Mouse (Mus musculus): ENCODE data around the gene Fosb. TPM values are rescaled to one million over a fixed set of nuclear protein-coding genes. Genes with fewer than 3 reads are reported as not detected.

Fosb gene
- 0.15 and 0.28 TPM in 2 replicates for polyA plus RNA-seq (2014; fragmentation: Nextera tagmentation; extraction: Ambion mirVana)

DNA sequence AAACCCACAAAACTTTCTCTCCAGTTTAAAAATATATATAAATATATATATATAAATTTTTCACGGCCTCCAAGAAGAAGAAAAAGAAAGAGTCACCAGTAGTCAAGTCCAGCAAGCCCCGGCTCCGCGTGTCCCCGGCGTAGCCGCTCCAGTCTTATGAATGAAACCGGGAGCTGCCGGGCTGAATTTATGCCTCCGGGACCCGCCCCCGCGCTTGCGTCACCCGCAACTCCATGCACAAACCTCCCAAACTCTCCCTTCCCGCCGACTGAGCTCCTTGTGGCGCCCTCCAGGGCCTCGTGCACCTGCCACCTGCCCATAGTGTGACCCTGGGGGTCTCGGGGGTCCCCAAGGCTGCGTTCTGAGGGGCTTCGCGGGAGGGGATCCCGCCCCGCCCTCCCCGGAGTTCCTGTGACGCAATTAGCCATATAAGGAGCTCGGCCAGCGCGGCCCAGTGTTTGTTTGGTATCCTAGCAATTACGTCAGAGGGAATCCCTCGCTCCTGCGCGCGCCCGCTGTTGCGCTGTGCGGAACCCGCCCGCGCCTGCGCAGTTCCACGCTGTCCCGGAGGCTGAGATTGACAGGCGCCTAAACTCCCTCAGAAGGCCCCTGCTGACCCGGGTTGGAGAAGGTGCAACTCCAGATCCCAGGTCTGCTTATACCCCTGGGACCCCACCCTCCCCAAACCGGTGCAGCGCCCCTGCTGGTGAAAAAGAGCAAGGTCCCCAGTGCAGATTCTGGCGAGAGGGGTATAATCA is at the start of gene Fosb:
Fosb (minus strand) TSS at position 168 of the 758 bp plus-strand sequence.
- H3K9ac ChIP-seq (ENCODE audit: low read depth, low read length) = peak within 1 kb of the TSS; percentile 62
- no peaks in the 10 kb centered on the region for H3K36me3 ChIP-seq (ENCODE audit: control insufficient read depth, insufficient read depth, low read length)
- under 1% methylated on average over 36 of the region's 49 CpGs for WGBS
- ATAC-seq (ENCODE audit: low read depth) = peak; percentile 88
- DNase-seq (ENCODE audit: low spot score) = peak; percentile 98
- H3K27ac ChIP-seq (replicated peaks; ENCODE audit: low read depth, low read length) = peak within 1 kb of the TSS; percentile 58; the same call in 1 of the 2 replicates
- no peaks in the 10 kb centered on the region for H3K9me3 ChIP-seq (ENCODE audit: control insufficient read depth, low read length)
- peaks cover 6% of the 10 kb centered on the region; the same call in 1 of the 2 replicates for H3K4me1 ChIP-seq (ENCODE audit: control insufficient read depth, insufficient read depth, low read length)
- peak within 1 kb of the TSS; percentile 45 for H3K4me3 ChIP-seq (ENCODE audit: low read depth, low read length)
- H3K4me2 ChIP-seq (ENCODE audit: low read depth, low read length) = peak within 1 kb of the TSS; percentile 100
- H3K27me3 ChIP-seq (replicated peaks; ENCODE audit: control insufficient read depth, insufficient read depth, low read length) = peaks cover 25% of the 10 kb centered on the region

- peak within 1 kb of the TSS; percentile 75 for H3K27ac ChIP-seq (replicated peaks; ENCODE audit: low read depth, low read length)
- H3K4me1 ChIP-seq (ENCODE audit: control insufficient read depth, insufficient read depth, low read length) = peaks cover 8% of the 10 kb centered on the region; the same call in 1 of the 2 replicates
- ATAC-seq (ENCODE audit: low read depth) (peak; percentile 75), DNase-seq (ENCODE audit: low spot score) (peak; percentile 94)
- under 1% methylated on average over 29 of the region's 31 CpGs for WGBS
- H3K36me3 ChIP-seq (ENCODE audit: control insufficient read depth, insufficient read depth, low read length) = peaks cover 23% of the 10 kb centered on the region
- H3K9me3 ChIP-seq (ENCODE audit: control insufficient read depth, low read length) = no peaks in the 10 kb centered on the region
- H3K4me3 ChIP-seq (ENCODE audit: low read depth, low read length) = peak within 1 kb of the TSS; percentile 72
- peak within 1 kb of the TSS; percentile 75 for H3K9ac ChIP-seq (ENCODE audit: low read depth, low read length)
- H3K4me2 ChIP-seq (ENCODE audit: low read depth, low read length) = peak within 1 kb of the TSS; percentile 91
- no peaks in the 10 kb centered on the region for H3K27me3 ChIP-seq (replicated peaks; ENCODE audit: control insufficient read depth, insufficient read depth, low read length)
These were observed 49.5 kb upstream of the Fosb start, which contains the start of the genes Cd3eap and Ppp1r13l for GRCm38 (mm10) chr7:19359299-19359891. Gene Cd3eap, minus strand, starts transcription at chr7:19359483. Gene Ppp1r13l, plus strand, starts transcription at chr7:19359749.

- H3K27ac ChIP-seq (replicated peaks; ENCODE audit: low read depth, low read length) = no peak overlapping the region
- H3K9me3 ChIP-seq (ENCODE audit: control insufficient read depth, low read length) = no peaks in the 10 kb centered on the region
- no peak for ATAC-seq (ENCODE audit: low read depth)
- H3K4me2 ChIP-seq (ENCODE audit: low read depth, low read length) = peak overlapping the region; percentile 91
- peak overlapping the region; percentile 72 for H3K4me3 ChIP-seq (ENCODE audit: low read depth, low read length)
- H3K27me3 ChIP-seq (replicated peaks; ENCODE audit: control insufficient read depth, insufficient read depth, low read length) = no peaks in the 10 kb centered on the region
- peaks cover 8% of the 10 kb centered on the region; the same call in 1 of the 2 replicates for H3K4me1 ChIP-seq (ENCODE audit: control insufficient read depth, insufficient read depth, low read length)
- peaks cover 28% of the 10 kb centered on the region for H3K36me3 ChIP-seq (ENCODE audit: control insufficient read depth, insufficient read depth, low read length)
- no peak for DNase-seq (ENCODE audit: low spot score)
- 18% methylated on average over 13 of the region's 13 CpGs for WGBS
- peak overlapping the region; percentile 75 for H3K9ac ChIP-seq (ENCODE audit: low read depth, low read length)
These were observed 48.8 kb upstream of the Fosb start for GRCm38 (mm10) chr7:19358634-19359033.

DNA sequence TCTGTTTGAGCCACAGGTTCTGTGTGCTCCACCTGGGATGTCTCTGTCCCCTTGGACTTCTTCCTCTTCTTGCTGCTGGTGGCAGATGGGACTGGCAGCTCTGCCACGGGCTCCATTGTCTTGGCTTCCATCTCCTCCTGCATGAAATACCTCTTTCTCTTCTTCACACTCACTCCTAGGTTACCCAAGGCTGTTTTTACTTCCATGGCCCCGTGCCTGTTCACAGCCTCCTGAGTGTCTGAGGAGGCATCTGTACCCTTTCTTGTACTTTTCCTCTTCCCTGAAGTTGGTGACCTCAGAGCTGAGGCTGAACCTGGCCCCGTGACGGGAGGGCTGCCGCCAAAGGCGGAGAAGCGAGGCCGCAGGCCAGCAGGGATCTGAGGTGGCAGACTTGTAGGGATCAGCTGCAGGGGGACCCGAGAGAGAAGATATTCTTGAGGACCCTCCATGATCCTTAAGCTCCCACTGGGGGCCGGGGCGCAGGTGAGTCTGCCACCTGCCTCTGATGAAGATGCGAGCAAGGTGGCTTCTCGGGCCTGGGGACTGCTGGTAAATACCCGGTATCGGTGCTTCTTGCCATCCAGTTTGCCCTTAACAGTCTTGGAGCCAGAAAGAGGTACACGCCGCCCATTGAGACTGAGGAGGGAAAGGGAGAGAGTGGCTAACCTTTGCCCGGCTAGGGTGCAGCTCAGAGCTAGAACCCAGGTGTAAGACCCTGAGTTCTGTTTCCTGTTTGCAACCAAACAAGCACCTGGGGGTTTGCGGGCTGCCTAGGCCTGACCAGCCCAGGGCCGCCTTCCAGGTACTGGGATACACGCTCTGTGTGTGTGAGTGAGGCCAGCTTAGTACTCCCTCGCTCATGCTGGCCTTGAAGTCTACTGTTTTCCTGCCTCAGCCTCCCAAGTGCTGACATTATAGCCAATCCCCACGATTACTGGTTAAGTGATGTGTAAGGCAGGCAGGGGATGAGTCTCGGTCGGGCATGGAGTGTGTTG is 47.8 kb upstream of the Fosb start:
- Histone ChIP-seq H3K4me2 (ENCODE audit: low read depth, low read length) (peak overlapping the region; percentile 91), H3K4me1 (ENCODE audit: control insufficient read depth, insufficient read depth, low read length) (peaks cover 8% of the 10 kb centered on the region; the same call in 1 of the 2 replicates), H3K27ac (replicated peaks; ENCODE audit: low read depth, low read length) (no peak overlapping the region), H3K27me3 (replicated peaks; ENCODE audit: control insufficient read depth, insufficient read depth, low read length) (no peaks in the 10 kb centered on the region), H3K36me3 (ENCODE audit: control insufficient read depth, insufficient read depth, low read length) (peaks cover 38% of the 10 kb centered on the region), H3K9me3 (ENCODE audit: control insufficient read depth, low read length) (no peaks in the 10 kb centered on the region), H3K9ac (ENCODE audit: low read depth, low read length) (peak overlapping the region; percentile 75), H3K4me3 (ENCODE audit: low read depth, low read length) (peak overlapping the region; percentile 72)
- WGBS = 90% methylated on average over 25 of the region's 25 CpGs
- DNase-seq (ENCODE audit: low spot score) (no peak), ATAC-seq (ENCODE audit: low read depth) (no peak)

- H3K9ac ChIP-seq (ENCODE audit: low read depth, low read length) = no peak overlapping the region
- no peak overlapping the region for H3K4me3 ChIP-seq (ENCODE audit: low read depth, low read length)
- no peaks in the 10 kb centered on the region for H3K9me3 ChIP-seq (ENCODE audit: control insufficient read depth, low read length)
- peaks cover 5% of the 10 kb centered on the region; the same call in 1 of the 2 replicates for H3K4me1 ChIP-seq (ENCODE audit: control insufficient read depth, insufficient read depth, low read length)
- no peak for DNase-seq (ENCODE audit: low spot score)
- H3K27me3 ChIP-seq (replicated peaks; ENCODE audit: control insufficient read depth, insufficient read depth, low read length) = no peaks in the 10 kb centered on the region
- H3K36me3 ChIP-seq (ENCODE audit: control insufficient read depth, insufficient read depth, low read length) = peaks cover 50% of the 10 kb centered on the region
- H3K27ac ChIP-seq (replicated peaks; ENCODE audit: low read depth, low read length) = no peak overlapping the region
- H3K4me2 ChIP-seq (ENCODE audit: low read depth, low read length) = no peak overlapping the region
- ATAC-seq (ENCODE audit: low read depth) = no peak
- 66% methylated on average over 10 of the region's 10 CpGs for WGBS
These were observed 46.5 kb upstream of the Fosb start for GRCm38 (mm10) chr7:19356311-19356710.

DNA sequence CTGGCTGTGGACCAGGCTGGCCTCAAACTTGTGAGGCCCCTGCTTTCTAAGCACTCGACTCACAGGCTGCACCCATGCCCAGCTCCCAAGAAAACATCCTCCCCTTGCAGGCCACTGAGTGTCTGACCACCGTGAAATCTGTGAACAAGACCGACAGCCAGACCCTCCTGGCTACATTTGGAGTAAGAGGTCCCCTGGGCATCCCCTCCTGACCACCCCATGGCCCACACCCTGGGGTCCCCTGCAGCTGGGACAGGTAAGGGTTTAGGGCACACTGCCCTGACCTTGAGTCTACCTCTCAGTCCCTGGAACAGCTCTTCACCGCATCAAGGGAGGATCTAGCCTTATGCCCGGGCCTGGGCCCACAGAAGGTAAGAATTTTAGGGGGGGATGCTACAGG is 45.1 kb upstream of the Fosb start:
- Histone ChIP-seq H3K4me1 (ENCODE audit: control insufficient read depth, insufficient read depth, low read length) (peaks cover 5% of the 10 kb centered on the region; the same call in 1 of the 2 replicates), H3K4me3 (ENCODE audit: low read depth, low read length) (no peak overlapping the region), H3K27ac (replicated peaks; ENCODE audit: low read depth, low read length) (no peak overlapping the region), H3K36me3 (ENCODE audit: control insufficient read depth, insufficient read depth, low read length) (peaks cover 60% of the 10 kb centered on the region), H3K9ac (ENCODE audit: low read depth, low read length) (no peak overlapping the region), H3K4me2 (ENCODE audit: low read depth, low read length) (no peak overlapping the region), H3K27me3 (replicated peaks; ENCODE audit: control insufficient read depth, insufficient read depth, low read length) (no peaks in the 10 kb centered on the region), H3K9me3 (ENCODE audit: control insufficient read depth, low read length) (no peaks in the 10 kb centered on the region)
- 92% methylated on average over 5 of the region's 5 CpGs for WGBS
- DNase-seq (ENCODE audit: low spot score) (no peak), ATAC-seq (ENCODE audit: low read depth) (no peak)

- H3K36me3 ChIP-seq (ENCODE audit: control insufficient read depth, insufficient read depth, low read length) = peaks cover 64% of the 10 kb centered on the region
- no peak for ATAC-seq (ENCODE audit: low read depth)
These were observed 40.4 kb upstream of the Fosb start for GRCm38 (mm10) chr7:19350221-19350620.

More at GRCm38 (mm10) chr7:19350221-19350620, 40.4 kb upstream of the Fosb start:
- Histone ChIP-seq H3K9ac (ENCODE audit: low read depth, low read length) (no peak overlapping the region), H3K4me3 (ENCODE audit: low read depth, low read length) (no peak overlapping the region), H3K9me3 (ENCODE audit: control insufficient read depth, low read length) (no peaks in the 10 kb centered on the region), H3K27me3 (replicated peaks; ENCODE audit: control insufficient read depth, insufficient read depth, low read length) (no peaks in the 10 kb centered on the region), H3K4me1 (ENCODE audit: control insufficient read depth, insufficient read depth, low read length) (peaks cover 8% of the 10 kb centered on the region; the same call in 1 of the 2 replicates), H3K27ac (replicated peaks; ENCODE audit: low read depth, low read length) (no peak overlapping the region), H3K4me2 (ENCODE audit: low read depth, low read length) (no peak overlapping the region)
- no peak for DNase-seq (ENCODE audit: low spot score)
- 90% methylated on average over 8 of the region's 8 CpGs for WGBS
